Mouse (Mus musculus): ENCODE measurements around the gene Klhl3. TPM values are rescaled to one million over a fixed set of nuclear protein-coding genes. Genes with fewer than 3 reads are reported as not detected.
A peak's percentile ranks its signal among the peaks of the same experiment; 100 is the strongest.
"Not testable (repeated sequence)": the region's sequence is repeated elsewhere in the genome, so short reads cannot be mapped to it uniquely, and the experiment has no call there.

Klhl3 gene
- polyA plus RNA-seq, 1 experiment from 2014 or later, result 1.2 TPM

DNA sequence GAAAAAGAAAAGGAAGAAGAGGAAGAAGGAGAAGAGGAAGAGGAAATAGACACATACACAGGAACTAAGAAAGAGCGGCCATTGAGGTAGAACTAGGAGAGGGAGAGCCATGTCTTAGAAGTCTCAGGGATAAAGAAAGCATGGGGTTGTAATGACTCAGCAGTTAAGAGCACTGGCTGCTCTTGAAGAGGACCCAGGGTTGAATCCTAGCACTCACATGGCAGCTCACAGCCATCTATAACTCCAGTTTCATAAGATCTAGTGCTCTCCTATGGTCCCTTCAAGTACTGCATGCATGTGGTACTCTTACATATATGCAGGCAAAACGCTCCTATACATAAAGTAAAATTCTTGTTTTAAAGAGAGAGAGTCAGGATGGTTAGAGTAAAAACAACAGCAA is 42.6 kb upstream of the Klhl3 start:
- H3K4me2 ChIP-seq (replicated peaks; ENCODE audit: low read depth), result no peak overlapping the region
- H3K27me3 ChIP-seq (ENCODE audit: control insufficient read depth, insufficient read depth, low read length), result no peaks in the 10 kb centered on the region
- no peak overlapping the region for H3K4me3 ChIP-seq (ENCODE audit: low read depth, low read length)
- H3K9ac ChIP-seq (ENCODE audit: low read length), result no peak overlapping the region
- H3K4me1 ChIP-seq (replicated peaks; ENCODE audit: control insufficient read depth, insufficient read depth), result no peaks in the 10 kb centered on the region
- 91% methylated on average over 2 of the region's 2 CpGs for WGBS
- H3K36me3 ChIP-seq (ENCODE audit: control insufficient read depth, insufficient read depth, low read length), result peaks cover 6% of the 10 kb centered on the region; the same call in 1 of the 2 replicates
- H3K27ac ChIP-seq (replicated peaks), result no peak overlapping the region
- DNase-seq (ENCODE audit: low spot score) (no peak), ATAC-seq (ENCODE audit: low FRiP score, low TSS enrichment) (no peak)
- no peaks in the 10 kb centered on the region for H3K9me3 ChIP-seq (ENCODE audit: control insufficient read depth, low read length)
- TF ChIP-seq CTCF (IDR thresholded peaks at IDR 0.05; ENCODE audit: low read depth), result no peak
- no peak for TF ChIP-seq EP300 (optimal IDR thresholded peaks at IDR 0.05)

DNA sequence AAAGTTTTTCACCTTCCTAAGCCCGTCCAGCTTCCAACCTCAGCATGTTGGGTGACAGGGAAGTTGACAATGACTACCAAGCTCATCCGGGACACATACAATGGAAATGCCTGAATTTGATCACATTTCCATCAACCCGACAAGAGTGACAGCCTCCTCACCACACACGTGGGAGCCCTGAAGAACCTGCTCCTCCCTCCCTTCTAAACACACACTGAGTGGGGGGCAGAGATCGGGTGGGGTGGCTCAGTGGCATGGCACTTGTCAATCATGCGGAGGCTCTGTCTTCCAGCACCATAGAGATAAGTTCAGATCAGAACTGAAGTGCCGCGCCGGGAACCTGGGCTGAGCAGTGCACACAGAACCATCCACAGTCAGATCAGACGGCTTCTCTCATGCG is 37.0 kb upstream of the Klhl3 start:
- ATAC-seq (ENCODE audit: low FRiP score, low TSS enrichment), result no peak
- 71% methylated on average over 11 of the region's 11 CpGs for WGBS
- no peaks in the 10 kb centered on the region for H3K9me3 ChIP-seq (ENCODE audit: control insufficient read depth, low read length)

DNA sequence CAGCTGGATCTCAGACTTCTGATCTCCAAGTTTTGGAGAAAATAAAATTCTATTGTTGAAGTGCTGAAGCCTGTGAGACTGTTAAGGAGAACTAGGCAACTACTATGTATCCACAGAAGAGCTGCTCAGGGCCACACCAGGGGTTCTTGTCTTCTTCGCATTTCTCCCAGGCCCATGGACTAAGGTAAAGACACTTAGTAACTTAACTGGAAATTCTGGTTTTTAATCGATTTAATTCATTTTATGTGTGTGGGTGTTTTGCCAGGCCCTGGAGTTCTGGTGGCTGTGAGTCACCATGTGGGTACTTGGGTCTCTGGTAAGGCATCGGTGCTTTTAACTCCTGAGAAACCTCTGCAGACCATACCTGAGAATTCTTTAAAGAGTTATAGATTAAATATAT is 36.2 kb upstream of the Klhl3 start:
- no peaks in the 10 kb centered on the region for H3K36me3 ChIP-seq (ENCODE audit: control insufficient read depth, insufficient read depth, low read length)
- no peak overlapping the region for H3K9ac ChIP-seq (ENCODE audit: low read length)
- no peak overlapping the region for H3K27ac ChIP-seq (replicated peaks)
- 75% methylated on average over 3 of the region's 3 CpGs for WGBS
- H3K27me3 ChIP-seq (ENCODE audit: control insufficient read depth, insufficient read depth, low read length), result no peaks in the 10 kb centered on the region
- H3K4me1 ChIP-seq (replicated peaks; ENCODE audit: control insufficient read depth, insufficient read depth), result no peaks in the 10 kb centered on the region
- TF ChIP-seq CTCF (IDR thresholded peaks at IDR 0.05; ENCODE audit: low read depth) (no peak), EP300 (optimal IDR thresholded peaks at IDR 0.05) (no peak)
- no peaks in the 10 kb centered on the region for H3K9me3 ChIP-seq (ENCODE audit: control insufficient read depth, low read length)
- H3K4me3 ChIP-seq (ENCODE audit: low read depth, low read length), result no peak overlapping the region
- ATAC-seq (ENCODE audit: low FRiP score, low TSS enrichment), result no peak
- H3K4me2 ChIP-seq (replicated peaks; ENCODE audit: low read depth), result no peak overlapping the region
- no peak for DNase-seq (ENCODE audit: low spot score)

More for the DNA sequence above, 37.0 kb upstream of the Klhl3 start:
- H3K4me3 ChIP-seq (ENCODE audit: low read depth, low read length), result no peak overlapping the region
- no peak for DNase-seq (ENCODE audit: low spot score)
- no peak for TF ChIP-seq CTCF (IDR thresholded peaks at IDR 0.05; ENCODE audit: low read depth)
- H3K27me3 ChIP-seq (ENCODE audit: control insufficient read depth, insufficient read depth, low read length), result no peaks in the 10 kb centered on the region
- H3K9ac ChIP-seq (ENCODE audit: low read length), result no peak overlapping the region
- no peak overlapping the region for H3K27ac ChIP-seq (replicated peaks)
- no peaks in the 10 kb centered on the region for H3K4me1 ChIP-seq (replicated peaks; ENCODE audit: control insufficient read depth, insufficient read depth)
- H3K4me2 ChIP-seq (replicated peaks; ENCODE audit: low read depth), result no peak overlapping the region
- no peaks in the 10 kb centered on the region for H3K36me3 ChIP-seq (ENCODE audit: control insufficient read depth, insufficient read depth, low read length)

DNA sequence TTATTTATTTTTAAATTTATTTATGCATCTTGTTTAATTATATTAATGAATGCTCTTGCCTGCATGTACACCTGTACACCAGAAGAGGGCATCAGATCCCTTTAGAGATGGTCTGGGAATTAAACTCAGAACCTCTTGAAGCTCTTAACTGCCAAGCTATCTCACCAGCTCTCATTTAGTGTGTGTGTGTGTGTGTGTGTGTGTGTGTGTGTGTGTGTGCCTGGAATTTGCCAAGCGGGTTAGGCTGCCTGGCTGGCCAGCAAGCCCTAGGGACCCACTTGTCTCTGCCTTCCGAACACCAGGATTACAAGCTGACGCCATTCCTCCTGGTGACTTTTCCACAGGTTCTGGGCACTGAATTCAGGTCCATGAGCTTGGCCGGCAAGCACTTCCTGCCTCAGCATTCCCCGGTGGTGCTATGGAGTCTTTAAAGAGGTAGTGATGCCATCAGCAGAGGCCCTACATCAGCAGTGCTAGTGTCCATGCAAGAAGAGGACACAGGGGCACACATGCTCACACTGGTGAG is 35.7 kb upstream of the Klhl3 start:
- DNase-seq (ENCODE audit: low spot score) (peak; percentile 32), ATAC-seq (ENCODE audit: low FRiP score, low TSS enrichment) (peak; percentile 66; the same call in 1 of the 2 replicates)
- Histone ChIP-seq H3K9me3 (ENCODE audit: control insufficient read depth, low read length) (no peaks in the 10 kb centered on the region), H3K27ac (replicated peaks) (no peak overlapping the region), H3K27me3 (ENCODE audit: control insufficient read depth, insufficient read depth, low read length) (no peaks in the 10 kb centered on the region), H3K9ac (ENCODE audit: low read length) (peak overlapping the region; percentile 18; the same call in 1 of the 2 replicates), H3K4me3 (ENCODE audit: low read depth, low read length) (peak overlapping the region; percentile 39), H3K4me1 (replicated peaks; ENCODE audit: control insufficient read depth, insufficient read depth) (no peaks in the 10 kb centered on the region), H3K4me2 (replicated peaks; ENCODE audit: low read depth) (peak overlapping the region; percentile 64), H3K36me3 (ENCODE audit: control insufficient read depth, insufficient read depth, low read length) (no peaks in the 10 kb centered on the region)
- WGBS, result 32% methylated on average over 5 of the region's 5 CpGs
- peak; percentile 74 for TF ChIP-seq CTCF (IDR thresholded peaks at IDR 0.05; ENCODE audit: low read depth)
- TF ChIP-seq EP300 (optimal IDR thresholded peaks at IDR 0.05), result no peak

DNA sequence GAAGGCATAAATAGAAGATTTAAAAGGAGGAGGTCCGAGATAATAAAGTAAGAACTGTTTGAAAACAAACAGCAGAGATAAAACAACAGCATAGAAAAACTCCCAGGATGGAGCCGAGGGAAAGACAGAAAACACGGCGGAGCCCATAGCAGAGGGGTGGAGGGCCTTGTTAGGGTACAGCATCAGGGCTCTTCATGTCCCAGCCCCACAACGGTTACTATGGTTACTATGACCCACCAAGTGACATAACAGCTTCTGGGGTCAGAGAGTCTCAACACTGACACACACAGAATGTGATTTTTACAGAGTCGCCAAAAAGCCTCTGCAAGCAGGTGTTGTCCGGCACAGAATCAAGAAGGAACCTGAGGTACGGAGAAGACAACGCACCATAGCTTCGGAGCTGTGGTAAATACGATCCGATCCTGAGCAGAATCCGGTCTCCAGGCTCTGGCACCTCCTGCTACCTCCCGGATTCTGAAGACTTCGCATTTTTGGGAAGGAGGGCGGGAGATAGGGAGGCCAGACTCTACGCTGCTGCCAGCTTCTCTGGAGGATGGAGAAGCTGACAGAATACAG is 35.0 kb upstream of the Klhl3 start:
- no peak for TF ChIP-seq CTCF (IDR thresholded peaks at IDR 0.05; ENCODE audit: low read depth)
- TF ChIP-seq EP300 (optimal IDR thresholded peaks at IDR 0.05), result no peak
- WGBS, result 2% methylated on average over 17 of the region's 17 CpGs
- Histone ChIP-seq H3K9me3 (ENCODE audit: control insufficient read depth, low read length) (no peaks in the 10 kb centered on the region), H3K4me3 (ENCODE audit: low read depth, low read length) (peak overlapping the region; percentile 39), H3K4me1 (replicated peaks; ENCODE audit: control insufficient read depth, insufficient read depth) (no peaks in the 10 kb centered on the region), H3K27ac (replicated peaks) (peak overlapping the region; percentile 35; the same call in 1 of the 2 replicates), H3K9ac (ENCODE audit: low read length) (peak overlapping the region; percentile 18), H3K4me2 (replicated peaks; ENCODE audit: low read depth) (peak overlapping the region; percentile 64), H3K27me3 (ENCODE audit: control insufficient read depth, insufficient read depth, low read length) (no peaks in the 10 kb centered on the region), H3K36me3 (ENCODE audit: control insufficient read depth, insufficient read depth, low read length) (no peaks in the 10 kb centered on the region)
- ATAC-seq (ENCODE audit: low FRiP score, low TSS enrichment), result peak; percentile 89
- DNase-seq (ENCODE audit: low spot score), result peak; percentile 69

DNA sequence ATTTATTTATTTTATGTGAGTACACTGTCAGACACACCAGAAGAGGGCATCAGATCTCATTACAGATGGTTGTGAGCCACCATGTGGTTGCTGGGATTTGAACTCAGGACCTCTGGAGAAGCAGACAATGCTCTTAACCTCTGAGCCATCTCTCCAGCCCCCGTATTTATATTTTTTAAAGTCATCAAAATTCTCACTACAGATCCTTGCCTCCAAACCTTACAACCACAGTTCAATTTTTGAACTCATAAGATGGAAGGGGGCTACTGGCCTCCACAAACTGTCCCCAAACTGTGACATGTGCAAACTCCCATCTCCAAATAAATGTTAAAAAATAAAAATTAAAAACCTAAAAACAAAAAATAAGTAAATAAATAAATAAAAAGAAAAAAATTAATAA is 34.4 kb upstream of the Klhl3 start:
- DNase-seq (ENCODE audit: low spot score) (no peak), ATAC-seq (ENCODE audit: low FRiP score, low TSS enrichment) (no peak)
- Histone ChIP-seq H3K4me3 (ENCODE audit: low read depth, low read length) (no peak overlapping the region), H3K9ac (ENCODE audit: low read length) (no peak overlapping the region), H3K27ac (replicated peaks) (no peak overlapping the region), H3K36me3 (ENCODE audit: control insufficient read depth, insufficient read depth, low read length) (no peaks in the 10 kb centered on the region), H3K9me3 (ENCODE audit: control insufficient read depth, low read length) (no peaks in the 10 kb centered on the region), H3K4me1 (replicated peaks; ENCODE audit: control insufficient read depth, insufficient read depth) (no peaks in the 10 kb centered on the region), H3K4me2 (replicated peaks; ENCODE audit: low read depth) (no peak overlapping the region), H3K27me3 (ENCODE audit: control insufficient read depth, insufficient read depth, low read length) (no peaks in the 10 kb centered on the region)
- WGBS, result 76% methylated on average over 1 of the region's 1 CpGs
- TF ChIP-seq EP300 (optimal IDR thresholded peaks at IDR 0.05) (no peak), CTCF (IDR thresholded peaks at IDR 0.05; ENCODE audit: low read depth) (no peak)

DNA sequence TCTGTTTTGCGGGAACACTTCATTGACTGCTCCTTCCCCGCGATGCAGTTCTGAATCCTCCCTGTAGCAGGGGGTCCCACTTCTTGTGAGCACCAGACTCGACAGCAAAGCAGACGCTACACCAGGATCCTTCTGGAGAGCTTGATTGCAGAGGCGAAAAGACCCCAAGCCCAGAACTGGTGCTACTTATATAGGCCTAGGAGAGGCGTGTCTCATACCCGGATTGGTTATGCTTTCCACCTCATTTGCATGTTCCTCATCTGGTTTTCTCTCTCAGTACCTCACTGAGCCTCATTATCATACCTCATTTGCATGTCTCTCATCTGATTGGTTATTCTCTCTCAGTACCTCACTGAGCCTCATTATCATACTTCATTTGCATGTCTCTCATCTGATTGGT is 33.2 kb upstream of the Klhl3 start:
- DNase-seq (ENCODE audit: low spot score); H3K27me3 ChIP-seq (ENCODE audit: control insufficient read depth, insufficient read depth, low read length); ATAC-seq (ENCODE audit: low FRiP score, low TSS enrichment); H3K9me3 ChIP-seq (ENCODE audit: control insufficient read depth, low read length); H3K4me1 ChIP-seq (replicated peaks; ENCODE audit: control insufficient read depth, insufficient read depth); H3K9ac ChIP-seq (ENCODE audit: low read length); H3K27ac ChIP-seq (replicated peaks); H3K4me2 ChIP-seq (replicated peaks; ENCODE audit: low read depth); H3K36me3 ChIP-seq (ENCODE audit: control insufficient read depth, insufficient read depth, low read length); H3K4me3 ChIP-seq (ENCODE audit: low read depth, low read length): not testable (repeated sequence)
- WGBS, result 97% methylated on average over 8 of the region's 8 CpGs
